Mouse (Mus musculus) cerebellum, adult 2 months (tissue): ENCODE data around the gene C5ar2. TPM values are rescaled to one million over a fixed set of nuclear protein-coding genes. Genes with fewer than 3 reads are reported as not detected.
A peak's percentile ranks its signal among the peaks of the same experiment; 100 is the strongest.

Experiments used
- DNase-seq, 2 experiments: peaks; one replicate each; pipeline ENCODE4 v3.0.0; 2021
- H3K27ac ChIP-seq: fragments of 200-500 bp; 2 replicates; pipeline ENCODE4 v1.5.1; 2012; ENCODE audit warnings: low read length, control low read depth, inconsistent platforms; ENCODE audit not compliant: insufficient read depth
- H3K27me3 ChIP-seq: fragments of 200-500 bp; 2 replicates; pipeline ENCODE4 v1.6.1; 2012; ENCODE audit warnings: inconsistent platforms, mild to moderate bottlenecking, low read length, moderate library complexity; ENCODE audit not compliant: control insufficient read depth, insufficient read depth
- H3K4me1 ChIP-seq: fragments of 200-500 bp; 2 replicates; pipeline ENCODE4 v1.6.1; 2011; ENCODE audit warnings: low read length; ENCODE audit not compliant: control insufficient read depth, insufficient read depth
- H3K4me3 ChIP-seq: fragments of 200-500 bp; replicated peaks from 2 replicates; pipeline ENCODE3; 2011; ENCODE audit warnings: mild to moderate bottlenecking, low read depth, low read length, control low read depth; ENCODE audit not compliant: insufficient read depth
- CTCF ChIP-seq: fragments of 200-500 bp; IDR thresholded peaks from 2 replicates; pipeline ENCODE4 v1.5.1; 2011; ENCODE audit warnings: low read depth, mild to moderate bottlenecking, control low read depth, low read length, moderate library complexity, borderline replicate concordance; ENCODE audit not compliant: insufficient read depth
- POLR2A ChIP-seq: fragments of 200-500 bp; IDR thresholded peaks from 2 replicates; pipeline ENCODE4 v1.6.1; 2011; ENCODE audit warnings: low read length, control low read depth, borderline replicate concordance; ENCODE audit not compliant: insufficient read depth
- WGBS: fragments of 180-500 bp; shearing (Covaris S2); methylation state at CpG from one replicate; pipeline ENCODE4 v1.1.7; 2018; 5-methylcytosine and 5-hydroxymethylcytosine counted together
- polyA plus RNA-seq: library from polyadenylated mRNA; depleted of rRNA; stranded (reverse); fragments of >200 nt; gene quantifications from 2 replicates; pipeline ENCODE4 v1.2.3, GENCODE M21; 2012

The C5ar2 gene
- polyA plus RNA-seq, 1 experiment, result 0.20 TPM

GRCm38 (mm10) chr7:16245958-16246357 is 2.0 kb upstream of the C5ar2 start:
- WGBS, result 48% methylated on average over 2 of the region's 4 CpGs
- TF ChIP-seq POLR2A (no peak), CTCF (no peak)
- H3K27ac ChIP-seq, result no peak overlapping the region
- no peaks in the 10 kb centered on the region for H3K4me1 ChIP-seq
- DNase-seq, result no peak
- H3K4me3 ChIP-seq, result no peak overlapping the region
- H3K27me3 ChIP-seq, result no peaks in the 10 kb centered on the region

GRCm38 (mm10) chr7:16242198-16242597 is 1.8 kb downstream of the C5ar2 start:
- no peak for TF ChIP-seq POLR2A
- TF ChIP-seq CTCF, result no peak
- 91% methylated on average over 6 of the region's 6 CpGs for WGBS
- no peak for DNase-seq
- Histone ChIP-seq H3K27me3 (no peaks in the 10 kb centered on the region), H3K27ac (no peak overlapping the region), H3K4me3 (no peak overlapping the region), H3K4me1 (peaks cover 7% of the 10 kb centered on the region)

- WGBS, result 79% methylated on average over 11 of the region's 11 CpGs
Observed at GRCm38 (mm10) chr7:16241787-16242186, 2.2 kb downstream of the C5ar2 start.

GRCm38 (mm10) chr7:16240978-16241303 is 3.0 kb downstream of the C5ar2 start:
- H3K27me3 ChIP-seq, result no peaks in the 10 kb centered on the region
- DNase-seq, result no peak
- TF ChIP-seq POLR2A, result no peak
- TF ChIP-seq CTCF, result no peak
- H3K4me1 ChIP-seq, result peaks cover 7% of the 10 kb centered on the region
- H3K4me3 ChIP-seq, result no peak overlapping the region
- 94% methylated on average over 1 of the region's 1 CpGs for WGBS
- H3K27ac ChIP-seq, result no peak overlapping the region

More at GRCm38 (mm10) chr7:16241787-16242186, 2.2 kb downstream of the C5ar2 start:
- Histone ChIP-seq H3K27ac (0 out of 2 replicates have a peak overlapping the region, but pooled peaks have one; percentile 16), H3K4me3 (no peak overlapping the region), H3K27me3 (no peaks in the 10 kb centered on the region), H3K4me1 (peaks cover 7% of the 10 kb centered on the region)
- TF ChIP-seq POLR2A (no peak), CTCF (no peak)
- DNase-seq, result no peak

GRCm38 (mm10) chr7:16240281-16240977 is 3.5 kb downstream of the C5ar2 start:
- Histone ChIP-seq H3K27me3 (no peaks in the 10 kb centered on the region), H3K27ac (peak overlapping the region; percentile 27; the same call in 1 of the 2 replicates), H3K4me3 (no peak overlapping the region), H3K4me1 (peaks cover 7% of the 10 kb centered on the region)
- DNase-seq, result peak in 1 of 2 experiments; percentile 20
- 77% methylated on average over 7 of the region's 7 CpGs for WGBS
- TF ChIP-seq CTCF, result no peak
- no peak for TF ChIP-seq POLR2A

GRCm38 (mm10) chr7:16239554-16239997 is 4.4 kb downstream of the C5ar2 start:
- Histone ChIP-seq H3K4me1 (peaks cover 7% of the 10 kb centered on the region), H3K27me3 (no peaks in the 10 kb centered on the region), H3K27ac (no peak overlapping the region), H3K4me3 (no peak overlapping the region)
- peak; percentile 66 to 85 for DNase-seq
- 24% methylated on average over 9 of the region's 9 CpGs for WGBS
- TF ChIP-seq POLR2A (no peak), CTCF (no peak)

GRCm38 (mm10) chr7:16229869-16230268 is 14.1 kb downstream of the C5ar2 start:
- Histone ChIP-seq H3K27me3 (no peaks in the 10 kb centered on the region), H3K27ac (no peak overlapping the region), H3K4me1 (no peaks in the 10 kb centered on the region), H3K4me3 (no peak overlapping the region)
- DNase-seq, result no peak
- WGBS, result 57% methylated on average over 5 of the region's 5 CpGs
- TF ChIP-seq POLR2A, result no peak
- no peak for TF ChIP-seq CTCF

GRCm38 (mm10) chr7:16221582-16222272 is 22.2 kb downstream of the C5ar2 start, which contains the start of gene Dhx34:
Dhx34 (minus strand) TSS chr7:16222037.
- H3K4me3 ChIP-seq, result peak within 1 kb of the TSS; percentile 83
- H3K27ac ChIP-seq, result peak within 1 kb of the TSS; percentile 76
- no peaks in the 10 kb centered on the region for H3K27me3 ChIP-seq
- 0 out of 2 replicates have a peak, but pooled peaks cover 3% of the 10 kb centered on the region for H3K4me1 ChIP-seq
- DNase-seq, result peak; percentile 97 to 98
- TF ChIP-seq CTCF (peak; percentile 63; the same call in 1 of the 2 replicates), POLR2A (peak; percentile 81; the same call in 1 of the 2 replicates)
- WGBS, result 1% methylated on average over 34 of the region's 34 CpGs
